Mouse (Mus musculus): ENCODE measurements around the gene Heatr9.

Gene Heatr9

GRCm38 (mm10) chr11:83529024-83529423, 7.0 kb upstream of the Heatr9 start:
- no peak for DNase-seq

- no peak for DNase-seq
Observed at GRCm38 (mm10) chr11:83518371-83518770, 3.6 kb downstream of the Heatr9 start.

- DNase-seq, result no peak
Observed at GRCm38 (mm10) chr11:83517153-83517552, 4.8 kb downstream of the Heatr9 start.

- no peak for DNase-seq
Observed at GRCm38 (mm10) chr11:83509521-83509920, 12.5 kb downstream of the Heatr9 start.

- DNase-seq, result no peak
Observed at GRCm38 (mm10) chr11:83504308-83504707, 17.7 kb downstream of the Heatr9 start.

GRCm38 (mm10) chr11:83495571-83495970, 26.4 kb downstream of the Heatr9 start:
- no peak for DNase-seq

GRCm38 (mm10) chr11:83491488-83491887, 30.5 kb downstream of the Heatr9 start:
- DNase-seq, result no peak

GRCm38 (mm10) chr11:83473235-83474016, 48.5 kb downstream of the Heatr9 start:
- no peak for DNase-seq

GRCm38 (mm10) chr11:83472324-83473234, 49.4 kb downstream of the Heatr9 start, which contains the start of gene Taf15:
Gene Taf15 (plus strand): TSS chr11:83473086.
- DNase-seq, result peak; percentile 97

GRCm38 (mm10) chr11:83471766-83472165, 50.2 kb downstream of the Heatr9 start:
- no peak for DNase-seq

- no peak for DNase-seq
Observed at GRCm38 (mm10) chr11:83468765-83469164, 53.2 kb downstream of the Heatr9 start.

- DNase-seq, result peak; percentile 42
Observed at GRCm38 (mm10) chr11:83467120-83467652, 54.8 kb downstream of the Heatr9 start.

- DNase-seq, result no peak
Observed at GRCm38 (mm10) chr11:83465976-83466375, 56.0 kb downstream of the Heatr9 start.

- DNase-seq, result no peak
Observed at GRCm38 (mm10) chr11:83462711-83463244, 59.2 kb downstream of the Heatr9 start, which contains the start of gene Mmp28. Gene Mmp28 (minus strand): TSS chr11:83463071.
